Mouse (Mus musculus): ENCODE measurements around the gene Abtb1.

Abtb1 gene

GRCm38 (mm10) chr6:88829579-88829978 is 12.2 kb downstream of the Abtb1 start:
- no peak for DNase-seq (ENCODE audit: low spot score in 2 of 2)

GRCm38 (mm10) chr6:88828206-88829009 is 13.4 kb downstream of the Abtb1 start:
- DNase-seq (ENCODE audit: low spot score in 2 of 2), result no peak

- DNase-seq (ENCODE audit: low spot score in 2 of 2), result no peak
These were observed 14.2 kb downstream of the Abtb1 start for GRCm38 (mm10) chr6:88827395-88828205.

- DNase-seq (ENCODE audit: low spot score in 2 of 2), result no peak
These were observed 14.8 kb downstream of the Abtb1 start for GRCm38 (mm10) chr6:88826965-88827364.

GRCm38 (mm10) chr6:88826545-88826944 is 15.2 kb downstream of the Abtb1 start:
- DNase-seq (ENCODE audit: low spot score in 2 of 2), result peak; percentile 54 to 77

- DNase-seq (ENCODE audit: low spot score in 2 of 2), result no peak
These were observed 15.7 kb downstream of the Abtb1 start for GRCm38 (mm10) chr6:88826088-88826487.

- no peak for DNase-seq (ENCODE audit: low spot score in 2 of 2)
These were observed 17.6 kb downstream of the Abtb1 start for GRCm38 (mm10) chr6:88824183-88824582.

GRCm38 (mm10) chr6:88821901-88822300 is 19.9 kb downstream of the Abtb1 start:
- DNase-seq (ENCODE audit: low spot score in 2 of 2), result peak; percentile 42 to 71

GRCm38 (mm10) chr6:88821294-88821693 is 20.5 kb downstream of the Abtb1 start:
- no peak for DNase-seq (ENCODE audit: low spot score in 2 of 2)

- DNase-seq (ENCODE audit: low spot score in 2 of 2), result no peak
These were observed 20.9 kb downstream of the Abtb1 start for GRCm38 (mm10) chr6:88820853-88821252.

- no peak for DNase-seq (ENCODE audit: low spot score in 2 of 2)
These were observed 24.9 kb downstream of the Abtb1 start for GRCm38 (mm10) chr6:88816913-88817312.

GRCm38 (mm10) chr6:88815489-88815888 is 26.3 kb downstream of the Abtb1 start:
- no peak for DNase-seq (ENCODE audit: low spot score in 2 of 2)

GRCm38 (mm10) chr6:88815036-88815435 is 26.7 kb downstream of the Abtb1 start:
- no peak for DNase-seq (ENCODE audit: low spot score in 2 of 2)

- no peak for DNase-seq (ENCODE audit: low spot score in 2 of 2)
These were observed 28.0 kb downstream of the Abtb1 start for GRCm38 (mm10) chr6:88813832-88814231.

- DNase-seq (ENCODE audit: low spot score in 2 of 2), result peak in 1 of 2 experiments; percentile 57
These were observed 28.9 kb downstream of the Abtb1 start for GRCm38 (mm10) chr6:88812886-88813285.

GRCm38 (mm10) chr6:88811880-88812400 is 29.8 kb downstream of the Abtb1 start:
- DNase-seq (ENCODE audit: low spot score in 2 of 2), result no peak

GRCm38 (mm10) chr6:88811396-88811795 is 30.4 kb downstream of the Abtb1 start:
- no peak for DNase-seq (ENCODE audit: low spot score in 2 of 2)

GRCm38 (mm10) chr6:88810291-88810690 is 31.5 kb downstream of the Abtb1 start:
- DNase-seq (ENCODE audit: low spot score in 2 of 2), result no peak

GRCm38 (mm10) chr6:88809091-88810037 is 32.4 kb downstream of the Abtb1 start:
- DNase-seq (ENCODE audit: low spot score in 2 of 2), result no peak

GRCm38 (mm10) chr6:88804966-88805577 is 36.7 kb downstream of the Abtb1 start:
- no peak for DNase-seq (ENCODE audit: low spot score in 2 of 2)
